Mouse (Mus musculus): ENCODE data around the gene Sept7.

- TF ChIP-seq CTCF (IDR thresholded peaks at IDR 0.05; ENCODE audit: low read depth, low read length) = no peak
- TF ChIP-seq POLR2A (IDR thresholded peaks at IDR 0.05; ENCODE audit: insufficient read depth, low read length) = no peak
These were observed 37.6 kb downstream of the Sept7 start for GRCm38 (mm10) chr9:25289796-25290195.
